Mouse (Mus musculus) heart, adult 2 months (tissue): ENCODE measurements around the gene Pdcd7.

ENCODE experiments used
- CTCF ChIP-seq: fragments of 200-600 bp; IDR thresholded peaks from 2 replicates; pipeline ENCODE4 v1.8.1; 2022; ENCODE audit warnings: antibody characterized with exemption, mild to moderate bottlenecking, moderate library complexity
- EP300 ChIP-seq: fragments of 200-500 bp; IDR thresholded peaks from 2 replicates; pipeline ENCODE4 v1.6.1; 2011; ENCODE audit warnings: low read depth, low read length, control low read depth; ENCODE audit not compliant: insufficient read depth
- POLR2A ChIP-seq: fragments of 200-500 bp; IDR thresholded peaks from 2 replicates; pipeline ENCODE4 v1.6.1; 2011; ENCODE audit warnings: mild to moderate bottlenecking, low read depth, low read length, control low read depth; ENCODE audit not compliant: insufficient read depth

DNA sequence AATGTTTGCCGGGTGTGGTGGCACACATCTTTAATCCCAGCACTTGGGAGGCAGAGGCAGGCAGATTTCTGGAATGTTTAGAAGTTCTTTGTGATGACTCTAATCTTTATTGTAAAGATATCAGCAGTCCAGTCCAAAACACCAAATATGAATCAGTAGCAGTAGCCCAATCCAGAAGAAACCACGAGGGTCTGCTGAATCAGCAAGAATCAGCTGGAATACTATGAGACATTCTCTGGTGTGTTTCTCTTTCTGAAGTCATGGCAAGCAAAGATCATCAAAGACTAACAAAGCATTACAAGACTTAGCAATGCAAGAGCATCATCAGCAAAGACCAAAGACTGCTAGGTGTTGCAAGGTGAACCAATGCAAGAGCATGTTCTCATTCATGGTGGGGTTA, 5.5 kb upstream of the Pdcd7 start:
- TF ChIP-seq CTCF, result no peak
- TF ChIP-seq POLR2A, result no peak
- TF ChIP-seq EP300, result no peak
